In genomic region chr8:66860023-66860422, GRCm38 (mm10) we compare ENCODE assay signal across 8 mouse cellular contexts. TPM values are rescaled to one million over a fixed set of nuclear protein-coding genes. Genes with fewer than 3 reads are reported as not detected.
DNase-seq lines count a peak whose midpoint lies in the region; ATAC-seq lines count a peak whose summit lies in the region.

TSS of gene Naf1 (plus strand) at chr8:66860217.

- H3K36me3 ChIP-seq in intestine, embryonic 14.5 days (ENCODE audit: control insufficient read depth, insufficient read depth, low read length) = 0 out of 2 replicates have a peak, but pooled peaks cover 4% of the 10 kb centered on the region

- H3K4me1 ChIP-seq in intestine, embryonic 14.5 days (replicated peaks; ENCODE audit: control insufficient read depth, insufficient read depth, low read length) = peaks cover 11% of the 10 kb centered on the region; the same call in 1 of the 2 replicates

- no peaks in the 10 kb centered on the region for H3K27me3 ChIP-seq in intestine, embryonic 14.5 days (replicated peaks; ENCODE audit: control insufficient read depth, insufficient read depth, low read length)

- peak within 1 kb of the TSS; percentile 65 for H3K27ac ChIP-seq in intestine, embryonic 14.5 days (ENCODE audit: low read depth)

- under 1% methylated on average over 36 of the region's 37 CpGs for WGBS in intestine, embryonic 14.5 days

- peak; percentile 87 to 91 for DNase-seq in adrenal gland, adult 18-20 months (ENCODE audit: low spot score in 2 of 2)
- DNase-seq in embryo, embryonic 11 days = peak; percentile 99
- DNase-seq in gastrocnemius, postnatal 25 days = peak; percentile 87
- peak; percentile 96 for DNase-seq in intestine, embryonic 14.5 days (ENCODE audit: low spot score)
- DNase-seq in left cerebral cortex, postnatal 14 days (ENCODE audit: low spot score in 2 of 2) = peak; percentile 94
- peak; percentile 97 for DNase-seq in mesoderm, embryonic 11.5 days (ENCODE audit: low read depth, low spot score)
- peak; percentile 93 to 96 for DNase-seq in right cerebral cortex, postnatal 36 days (ENCODE audit: low spot score in 2 of 2)
- peak; percentile 94 for DNase-seq in yolk sac, embryonic 10.5 days (ENCODE audit: low spot score)

- intact Hi-C loops in left cerebral cortex, postnatal 14 days (cut with DNase I) = loop anchor here (5.0 kb wide), 1 partner anchor 163 kb away; the partner anchor contains the start of gene Npy1r

- ATAC-seq in intestine, embryonic 14.5 days (replicated peaks; ENCODE audit: low FRiP score, low TSS enrichment, low read depth) = peak; percentile 97

- no peaks in the 10 kb centered on the region for H3K9me3 ChIP-seq in intestine, embryonic 14.5 days (ENCODE audit: control insufficient read depth, low read length)

- peak within 1 kb of the TSS; percentile 75 for H3K9ac ChIP-seq in intestine, embryonic 14.5 days (ENCODE audit: low read length)

- H3K4me3 ChIP-seq in intestine, embryonic 14.5 days (ENCODE audit: low read depth, low read length) = peak within 1 kb of the TSS; percentile 72

- peak within 1 kb of the TSS; percentile 59 for H3K4me2 ChIP-seq in intestine, embryonic 14.5 days (ENCODE audit: low read length)

RNA-seq across cellular contexts. Expression of gene Naf1, which starts in this region (rescaled TPM):
- 10 to 100 TPM; 12.3 to 15.5 TPM for total RNA-seq in adrenal gland, adult 18-20 months (2021)
- total RNA-seq in gastrocnemius, postnatal 25 days (2021) = 1 to 10 TPM; 2.8 to 2.9 TPM
- 4.1 and 5.2 TPM in 2 replicates for polyA plus RNA-seq in intestine, embryonic 14.5 days (2014; fragmentation: Nextera tagmentation; extraction: Ambion mirVana)
- 10 to 100 TPM; 12.1 to 13.4 TPM for total RNA-seq in left cerebral cortex, postnatal 14 days (2021)

Comparison
In these comparisons a context has a peak if more than half of its experiments do, and no peak if none do; other contexts are left out.
1. Peak in every context shown above with its lines: DNase-seq, ATAC-seq, H3K4me3 ChIP-seq and H3K27ac ChIP-seq.